In the genomic region with DNA sequence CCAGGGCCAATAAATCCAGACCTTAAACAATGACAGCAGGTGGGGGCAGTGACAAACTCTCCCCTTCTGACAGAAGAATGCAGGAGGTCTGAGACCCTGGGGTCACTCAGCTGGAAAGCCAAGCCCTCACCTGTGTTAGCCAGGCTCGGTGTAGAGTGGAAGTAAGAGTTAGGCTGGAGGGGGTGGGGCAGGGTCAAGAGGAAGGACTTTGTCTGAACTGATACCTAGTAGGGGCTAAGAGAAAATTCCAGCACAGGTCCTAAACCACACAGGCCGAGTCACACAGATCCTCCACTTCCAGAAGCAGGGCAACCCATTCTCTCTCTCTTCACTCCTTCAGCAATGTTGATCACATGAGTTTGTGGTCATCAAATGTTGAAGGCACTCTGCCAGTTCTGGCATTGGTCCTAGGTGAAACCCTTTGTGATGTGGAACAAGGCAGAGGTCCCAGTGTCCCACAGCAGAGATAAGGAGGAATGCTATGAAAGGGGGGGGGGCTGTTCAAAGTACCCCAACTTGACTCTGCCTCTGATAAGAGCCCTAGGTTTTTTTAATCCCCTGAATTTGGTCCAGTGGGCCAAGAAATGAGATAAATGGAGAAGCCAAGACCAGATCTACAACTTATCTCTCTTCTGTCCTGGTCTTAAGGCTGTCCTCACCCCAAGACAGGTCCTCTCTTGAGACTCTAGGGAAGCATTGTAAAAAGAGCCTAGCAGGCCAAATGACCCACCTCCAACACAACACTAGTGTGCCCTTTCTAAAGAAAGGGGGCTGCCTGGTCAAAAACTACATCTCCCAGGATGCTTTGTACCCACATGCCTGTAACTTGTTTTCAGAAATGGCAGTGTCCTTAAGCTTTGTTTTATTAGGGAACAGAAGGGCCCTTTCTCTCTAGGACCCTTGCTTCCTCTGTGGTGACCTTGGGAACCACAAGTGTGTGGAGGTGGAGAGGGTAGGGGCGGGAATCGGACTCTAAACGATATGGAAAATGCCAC, we compare ENCODE assay signal across 11 mouse cellular contexts.
DNase-seq lines count a peak whose midpoint lies in the region; ATAC-seq and TF ChIP-seq lines count a peak whose summit lies in the region.
"Had no signal": no experiment of that assay in that cellular context is flagged by ENCODE, and none has a peak within 500 bp of the region (broad histone marks: within the 10 kb centered on the region; RNA-seq: fewer than 3 reads in every experiment).

No protein-coding gene starts in this region.

- H3K27ac ChIP-seq in hindbrain, embryonic 13.5 days = 0 out of 2 replicates have a peak overlapping the region, but pooled peaks have one; percentile 63
- no peak overlapping the region for H3K27ac ChIP-seq in hindbrain, embryonic 12.5 days
- H3K27ac ChIP-seq in heart, embryonic 14.5 days (replicated peaks in 1 of 2; ENCODE audit: control insufficient read depth in 1 of 2, insufficient read depth in 1 of 2, low read depth in 2 of 2, low read length in 2 of 2) = peak overlapping the region; percentile 39 to 77
- H3K27ac ChIP-seq in liver, adult 2 months (replicated peaks; ENCODE audit: insufficient read depth, low read depth, low read length) = peak overlapping the region; percentile 45
- H3K27ac ChIP-seq: embryonic facial prominence, embryonic 15.5 days; limb, embryonic 13.5 days had no signal

- no peaks in the 10 kb centered on the region for H3K27me3 ChIP-seq in hindbrain, embryonic 13.5 days
- H3K27me3 ChIP-seq in hindbrain, embryonic 12.5 days = no peaks in the 10 kb centered on the region
- H3K27me3 ChIP-seq in heart, embryonic 14.5 days (ENCODE audit: control insufficient read depth, insufficient read depth, low read length) = no peaks in the 10 kb centered on the region
- no peaks in the 10 kb centered on the region for H3K27me3 ChIP-seq in liver, adult 2 months (ENCODE audit: control insufficient read depth, insufficient read depth, low read length)
- H3K27me3 ChIP-seq: embryonic facial prominence, embryonic 15.5 days; limb, embryonic 13.5 days had no signal

- peaks cover 76% of the 10 kb centered on the region for H3K4me1 ChIP-seq in hindbrain, embryonic 13.5 days (replicated peaks)
- H3K4me1 ChIP-seq in hindbrain, embryonic 12.5 days = peaks cover 49% of the 10 kb centered on the region
- H3K4me1 ChIP-seq in heart, embryonic 14.5 days (ENCODE audit: control insufficient read depth in 2 of 2, insufficient read depth in 2 of 2, low read length in 2 of 2) = peaks cover 48 to 75% of the 10 kb centered on the region in 2 experiments
- H3K4me1 ChIP-seq in liver, adult 2 months (ENCODE audit: control insufficient read depth, insufficient read depth, low read length) = no peaks in the 10 kb centered on the region

- WGBS in hindbrain, embryonic 13.5 days = 72% methylated on average over 5 of the region's 5 CpGs
- 81% methylated on average over 5 of the region's 5 CpGs for WGBS in hindbrain, embryonic 12.5 days
- WGBS in heart, embryonic 14.5 days = 48% methylated on average over 5 of the region's 5 CpGs
- 64% methylated on average over 5 of the region's 5 CpGs for WGBS in liver, adult 2 months

- H3K4me2 ChIP-seq in hindbrain, embryonic 13.5 days = no peak overlapping the region
- no peak overlapping the region for H3K4me2 ChIP-seq in hindbrain, embryonic 12.5 days (replicated peaks)
- H3K4me2 ChIP-seq in heart, embryonic 14.5 days (ENCODE audit: low read length) = no peak overlapping the region
- H3K4me2 ChIP-seq: embryonic facial prominence, embryonic 15.5 days; limb, embryonic 13.5 days had no signal

- TF ChIP-seq CTCF in liver, adult 2 months (IDR thresholded peaks at IDR 0.05; ENCODE audit: low read depth, low read length) = no peak

- no peaks in the 10 kb centered on the region for H3K9me3 ChIP-seq in hindbrain, embryonic 13.5 days
- no peaks in the 10 kb centered on the region for H3K9me3 ChIP-seq in hindbrain, embryonic 12.5 days (replicated peaks)
- H3K9me3 ChIP-seq in heart, embryonic 14.5 days (ENCODE audit: control insufficient read depth, low read length) = no peaks in the 10 kb centered on the region
- H3K9me3 ChIP-seq: embryonic facial prominence, embryonic 15.5 days; limb, embryonic 13.5 days had no signal

- no peak overlapping the region for H3K9ac ChIP-seq in hindbrain, embryonic 13.5 days
- H3K9ac ChIP-seq in hindbrain, embryonic 12.5 days = no peak overlapping the region
- no peak overlapping the region for H3K9ac ChIP-seq in heart, embryonic 14.5 days (ENCODE audit: low read length)
- no peak overlapping the region for H3K9ac ChIP-seq in liver, adult 2 months (ENCODE audit: low read depth, low read length)
- H3K9ac ChIP-seq: embryonic facial prominence, embryonic 15.5 days; limb, embryonic 13.5 days had no signal

- no peak for ATAC-seq in hindbrain, embryonic 13.5 days (ENCODE audit: low FRiP score)
- no peak for ATAC-seq in hindbrain, embryonic 12.5 days (ENCODE audit: low FRiP score)
- ATAC-seq in heart, embryonic 14.5 days (ENCODE audit: insufficient number of reproducible peaks, insufficient read depth, low FRiP score, low read depth) = 0 out of 2 replicates have a peak, but pooled peaks have one; percentile 10
- ATAC-seq: hindbrain, embryonic 16.5 days had no signal

- no peak for TF ChIP-seq POLR2A in liver, adult 2 months (IDR thresholded peaks at IDR 0.05; ENCODE audit: extremely low read depth, insufficient read depth, low read length)

- peak; percentile 13 for DNase-seq in adipocyte (ENCODE audit: low spot score)
- no peak for DNase-seq in liver, adult 2 months (ENCODE audit: extremely low read depth, low read depth, low spot score)
- no peak for DNase-seq in gastrocnemius, adult 18-20 months (ENCODE audit: low spot score)
- no peak for DNase-seq in natural killer cell, adult 2 months (ENCODE audit: low spot score in 2 of 2)
- DNase-seq in thymus, postnatal 4 days = no peak

- no peaks in the 10 kb centered on the region for H3K79me2 ChIP-seq in liver, adult 2 months (ENCODE audit: control insufficient read depth, insufficient read depth, low read length)

- no peaks in the 10 kb centered on the region for H3K36me3 ChIP-seq in hindbrain, embryonic 13.5 days
- no peaks in the 10 kb centered on the region for H3K36me3 ChIP-seq in hindbrain, embryonic 12.5 days
- H3K36me3 ChIP-seq in heart, embryonic 14.5 days (ENCODE audit: control insufficient read depth, insufficient read depth, low read length) = no peaks in the 10 kb centered on the region
- H3K36me3 ChIP-seq in liver, adult 2 months (ENCODE audit: control insufficient read depth, insufficient read depth, low read length) = no peaks in the 10 kb centered on the region
- H3K36me3 ChIP-seq: embryonic facial prominence, embryonic 15.5 days; limb, embryonic 13.5 days had no signal

- H3K4me3 ChIP-seq in hindbrain, embryonic 13.5 days = no peak overlapping the region
- no peak overlapping the region for H3K4me3 ChIP-seq in hindbrain, embryonic 12.5 days
- H3K4me3 ChIP-seq in heart, embryonic 14.5 days (ENCODE audit: control insufficient read depth in 1 of 2, insufficient read depth in 1 of 2, low read depth in 1 of 2, low read length in 2 of 2) = no peak overlapping the region
- H3K4me3 ChIP-seq in liver, adult 2 months (ENCODE audit: insufficient read depth, low read depth, low read length) = no peak overlapping the region
- H3K4me3 ChIP-seq: embryonic facial prominence, embryonic 15.5 days; limb, embryonic 13.5 days had no signal
